Mouse (Mus musculus): ENCODE results near the gene Dhodh.

Dhodh gene

DNA sequence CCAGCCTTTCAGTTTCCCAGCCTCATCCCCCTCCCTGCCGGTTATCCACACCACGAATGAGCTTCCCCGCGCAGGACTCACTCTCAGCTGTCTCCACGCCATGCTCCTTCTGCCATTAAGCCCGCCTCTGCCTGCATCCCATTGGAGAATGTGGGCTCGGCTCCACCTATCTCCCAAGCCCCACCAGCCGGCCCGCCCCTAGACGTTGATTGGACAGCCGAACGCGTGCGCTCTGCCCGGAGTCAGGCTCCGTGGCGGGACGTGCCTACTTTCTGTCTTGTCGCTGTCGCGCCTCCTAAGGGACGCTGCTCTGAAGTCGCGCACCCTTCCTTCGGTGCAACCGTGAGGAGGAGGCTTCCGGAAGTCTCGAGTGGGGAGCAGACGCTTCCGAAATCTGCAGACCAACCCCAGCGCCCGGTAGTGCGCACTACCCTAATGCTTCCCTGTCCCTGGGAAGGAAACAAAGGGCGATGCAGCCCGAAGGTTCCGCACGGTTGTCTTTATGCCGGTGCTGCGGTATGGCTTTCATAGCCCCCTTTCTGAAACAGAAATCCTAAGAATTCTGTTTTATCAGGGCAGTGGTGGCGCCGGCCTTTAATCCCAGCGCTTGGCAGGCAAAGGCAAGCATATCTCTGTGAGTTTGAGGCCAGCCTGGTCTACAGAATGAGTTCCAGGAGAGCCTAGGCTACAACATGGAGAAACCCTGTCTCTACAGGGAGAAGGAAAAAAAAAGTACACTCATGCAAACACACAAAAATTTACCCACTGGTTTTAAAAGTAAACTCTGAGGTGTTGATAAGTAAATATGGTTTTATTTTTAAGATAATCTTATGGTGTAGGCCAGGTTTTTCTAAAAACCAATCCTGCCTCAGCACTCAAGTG lies at the start of gene Dhodh:
Gene Dhodh, minus strand, starts transcription at position 403 of the 882 bp plus-strand sequence.
- DNase-seq (ENCODE audit: low read depth, low spot score), result peak; percentile 96

GRCm38 (mm10) chr8:109656860-109657259 lies 48.4 kb upstream of the Dhodh start:
- DNase-seq (ENCODE audit: low read depth, low spot score), result no peak

- DNase-seq (ENCODE audit: low read depth, low spot score), result no peak
Observed at GRCm38 (mm10) chr8:109650801-109651200, 42.3 kb upstream of the Dhodh start.

DNA sequence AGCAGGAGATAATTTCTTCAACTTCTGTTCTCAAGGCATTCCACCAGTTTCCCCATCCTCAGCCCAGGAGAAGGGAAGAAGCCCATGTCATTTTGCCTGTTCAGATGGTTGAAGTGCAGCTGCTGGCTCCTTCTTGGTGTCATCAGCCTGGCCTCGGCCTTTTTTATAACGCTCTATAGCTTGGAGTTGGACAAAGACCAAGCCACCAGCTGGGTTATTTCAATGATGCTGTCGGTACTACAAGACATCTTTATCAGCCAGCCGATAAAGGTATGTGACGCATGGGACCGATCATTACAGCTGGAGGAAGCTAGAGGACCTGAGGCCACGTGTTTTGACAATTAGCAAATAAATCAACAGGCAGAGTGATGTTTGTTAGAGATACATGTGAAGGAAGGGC lies 40.0 kb upstream of the Dhodh start:
- no peak for DNase-seq (ENCODE audit: low read depth, low spot score)

DNA sequence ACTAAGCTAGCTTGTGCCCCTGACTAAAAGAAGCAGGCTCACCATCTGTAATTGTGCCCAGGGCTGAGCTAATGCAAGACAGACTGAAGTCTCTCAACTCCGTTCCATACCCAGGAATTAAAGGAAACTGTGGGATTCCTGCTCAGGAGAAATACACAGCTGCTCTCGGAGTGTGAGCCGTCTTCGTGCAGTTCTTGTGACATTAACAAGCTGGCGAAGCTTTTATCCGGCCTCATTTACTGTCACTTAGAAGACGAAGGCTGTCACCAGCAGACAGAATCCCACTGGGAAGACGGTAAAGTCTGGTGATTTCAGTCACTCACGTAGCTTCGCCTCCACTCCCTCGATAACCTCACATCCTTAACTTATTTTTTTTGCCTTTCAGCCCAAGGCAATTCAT lies 38.9 kb upstream of the Dhodh start:
- no peak for DNase-seq (ENCODE audit: low read depth, low spot score)

- no peak for DNase-seq (ENCODE audit: low read depth, low spot score)
Observed at GRCm38 (mm10) chr8:109641236-109641635, 32.8 kb upstream of the Dhodh start.

GRCm38 (mm10) chr8:109640410-109640809 lies 31.9 kb upstream of the Dhodh start:
- no peak for DNase-seq (ENCODE audit: low read depth, low spot score)

- DNase-seq (ENCODE audit: low read depth, low spot score), result peak; percentile 14
Observed at GRCm38 (mm10) chr8:109638851-109639250, 30.4 kb upstream of the Dhodh start.

DNA sequence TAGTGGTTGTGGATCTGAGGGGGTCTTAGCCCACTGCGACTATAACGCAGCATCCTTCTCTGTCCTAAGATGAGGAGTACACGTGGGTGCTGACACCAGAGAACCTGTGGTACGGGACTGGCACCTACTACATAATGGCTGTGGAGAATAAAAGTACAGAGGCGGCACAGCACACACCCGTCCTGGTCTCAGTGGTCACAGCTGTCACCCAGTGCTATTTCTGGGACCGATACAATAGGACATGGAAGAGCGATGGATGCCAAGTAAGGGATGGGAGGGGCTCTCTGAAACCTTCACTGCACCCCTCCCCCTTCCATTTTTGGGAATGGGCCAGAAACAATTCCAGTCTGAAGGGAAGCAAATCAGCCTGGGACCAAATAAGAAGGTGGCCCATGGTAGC lies 26.7 kb upstream of the Dhodh start:
- DNase-seq (ENCODE audit: low read depth, low spot score), result no peak

- DNase-seq (ENCODE audit: low read depth, low spot score), result no peak
Observed at GRCm38 (mm10) chr8:109632498-109632897, 24.0 kb upstream of the Dhodh start.

DNA sequence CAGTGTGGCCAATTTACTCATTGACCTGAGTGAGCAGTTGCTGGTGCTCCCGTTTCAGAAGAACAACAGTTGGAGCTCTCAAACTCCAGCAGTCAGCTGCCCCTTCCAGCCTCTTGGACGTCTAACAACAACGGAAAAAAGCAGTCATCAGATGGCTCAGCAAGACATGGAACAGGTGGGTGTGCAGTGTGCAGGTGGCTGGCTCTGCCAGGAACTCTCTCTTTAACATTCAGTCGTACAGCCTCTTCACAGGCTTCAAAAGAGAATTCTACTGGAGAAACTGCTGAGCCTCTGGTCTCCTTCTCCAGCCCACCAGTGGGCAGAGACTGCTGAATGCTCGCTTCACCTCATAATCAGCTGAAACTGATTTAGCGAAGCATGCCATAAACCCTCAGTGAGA lies 20.2 kb upstream of the Dhodh start:
- DNase-seq (ENCODE audit: low read depth, low spot score), result no peak

DNA sequence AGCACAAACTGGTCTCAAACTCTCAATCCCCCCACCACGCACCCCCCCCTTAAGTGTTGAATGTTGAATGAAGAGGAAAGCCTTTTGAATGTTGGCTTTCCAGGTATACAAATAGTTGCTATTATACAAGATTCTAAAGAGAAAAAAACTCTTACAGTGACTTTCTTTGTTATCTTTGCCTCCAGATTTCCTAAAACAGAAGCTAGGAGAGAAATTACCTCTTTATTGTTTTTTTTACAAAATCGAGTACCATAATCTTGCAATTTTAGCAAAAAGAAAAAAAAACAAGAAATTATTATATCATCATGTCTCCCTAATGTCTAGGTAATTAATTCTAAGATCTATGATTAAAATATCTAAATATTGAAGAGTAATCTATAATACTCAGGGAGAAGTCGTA lies 7.1 kb upstream of the Dhodh start:
- DNase-seq (ENCODE audit: low read depth, low spot score), result no peak

- no peak for DNase-seq (ENCODE audit: low read depth, low spot score)
Observed at GRCm38 (mm10) chr8:109614243-109615210, 6.1 kb upstream of the Dhodh start, which contains the start of gene Pkd1l3. Pkd1l3 (plus strand) TSS chr8:109614517.

- peak; percentile 9 for DNase-seq (ENCODE audit: low read depth, low spot score)
Observed at GRCm38 (mm10) chr8:109609153-109609502, 655 bp upstream of the Dhodh start.

DNA sequence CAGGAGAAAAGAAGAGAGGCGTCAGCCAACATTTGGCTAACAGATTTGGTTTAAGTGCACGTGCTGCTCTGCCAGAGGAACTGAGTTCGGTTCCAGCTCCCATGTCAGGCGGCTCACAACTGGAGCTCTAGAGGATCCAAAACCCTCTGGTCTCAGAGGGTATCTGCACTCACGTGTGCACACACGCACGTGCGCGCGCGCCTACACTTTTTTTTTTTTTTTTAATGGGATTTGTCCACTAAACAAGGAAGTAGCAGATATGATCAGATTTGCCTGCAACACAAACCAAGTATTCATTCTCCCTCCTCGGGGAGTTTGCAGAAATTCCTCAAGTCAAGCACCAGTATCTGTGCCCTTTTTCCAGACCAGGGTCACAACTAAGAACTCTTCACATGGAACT lies 823 bp downstream of the Dhodh start:
- DNase-seq (ENCODE audit: low read depth, low spot score), result peak; percentile 21

DNA sequence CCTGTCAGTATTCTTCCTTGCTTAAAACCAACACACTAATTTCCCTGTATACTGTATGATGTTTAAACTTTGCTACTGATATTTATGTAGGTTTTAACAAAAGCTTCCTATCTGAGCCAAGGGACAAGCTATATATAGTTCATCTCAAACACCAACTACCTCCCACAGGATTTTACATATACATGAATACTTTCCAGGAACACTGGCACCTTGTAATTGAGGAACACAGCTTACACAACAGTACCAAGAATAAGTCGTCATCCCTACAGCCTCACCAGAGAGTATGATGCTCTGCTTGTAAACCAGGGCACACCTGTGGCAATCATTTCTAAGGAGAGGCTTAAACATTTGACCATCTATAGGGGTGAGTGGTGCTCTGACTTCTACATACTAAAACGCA lies 1.7 kb downstream of the Dhodh start:
- no peak for DNase-seq (ENCODE audit: low read depth, low spot score)

DNA sequence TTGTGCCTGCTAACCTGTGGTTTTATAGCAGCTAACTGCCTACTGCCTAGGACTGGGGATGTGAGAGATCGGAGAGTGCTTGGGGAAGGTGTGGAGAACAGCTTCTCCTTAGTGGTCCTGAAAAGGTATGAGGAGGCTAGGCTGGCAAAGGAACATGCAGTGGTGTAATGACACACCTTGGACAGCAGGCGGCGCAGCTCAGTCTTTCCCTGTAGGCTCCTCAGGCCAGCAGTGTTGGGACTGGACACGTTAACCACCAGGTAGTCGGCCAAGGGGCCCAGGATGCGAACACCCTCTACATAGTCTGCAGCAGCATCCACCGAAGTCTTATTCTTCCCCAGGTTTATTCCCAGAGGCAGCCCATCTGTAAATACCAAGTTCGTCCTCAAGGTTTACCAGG lies 12.6 kb downstream of the Dhodh start:
- DNase-seq (ENCODE audit: low read depth, low spot score), result peak; percentile 63

- DNase-seq (ENCODE audit: low read depth, low spot score), result peak; percentile 11
Observed at GRCm38 (mm10) chr8:109593117-109593788, 15.2 kb downstream of the Dhodh start.

GRCm38 (mm10) chr8:109592164-109592563 lies 16.3 kb downstream of the Dhodh start:
- no peak for DNase-seq (ENCODE audit: low read depth, low spot score)

- no peak for DNase-seq (ENCODE audit: low read depth, low spot score)
Observed at GRCm38 (mm10) chr8:109591367-109591766, 17.1 kb downstream of the Dhodh start.

DNA sequence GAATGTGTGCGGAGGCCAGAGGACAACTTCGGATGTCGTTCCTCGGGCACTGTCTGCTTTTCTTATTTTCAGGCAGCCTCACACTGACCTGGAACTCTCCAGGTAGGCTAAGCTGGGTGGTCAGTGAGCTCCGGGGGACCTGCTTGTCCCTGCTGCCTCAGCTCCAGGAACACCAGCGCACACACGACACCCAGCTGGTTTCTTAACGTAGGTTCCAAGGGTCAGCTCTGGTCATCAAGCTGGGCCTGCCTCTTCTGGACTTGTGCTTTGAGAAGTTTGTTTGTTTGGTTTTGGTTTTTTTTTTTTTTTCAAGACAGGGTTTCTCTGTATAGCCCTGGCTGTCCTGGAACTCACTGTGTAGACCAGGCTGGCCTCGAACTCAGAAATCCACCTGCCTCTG lies 17.6 kb downstream of the Dhodh start:
- no peak for DNase-seq (ENCODE audit: low read depth, low spot score)

DNA sequence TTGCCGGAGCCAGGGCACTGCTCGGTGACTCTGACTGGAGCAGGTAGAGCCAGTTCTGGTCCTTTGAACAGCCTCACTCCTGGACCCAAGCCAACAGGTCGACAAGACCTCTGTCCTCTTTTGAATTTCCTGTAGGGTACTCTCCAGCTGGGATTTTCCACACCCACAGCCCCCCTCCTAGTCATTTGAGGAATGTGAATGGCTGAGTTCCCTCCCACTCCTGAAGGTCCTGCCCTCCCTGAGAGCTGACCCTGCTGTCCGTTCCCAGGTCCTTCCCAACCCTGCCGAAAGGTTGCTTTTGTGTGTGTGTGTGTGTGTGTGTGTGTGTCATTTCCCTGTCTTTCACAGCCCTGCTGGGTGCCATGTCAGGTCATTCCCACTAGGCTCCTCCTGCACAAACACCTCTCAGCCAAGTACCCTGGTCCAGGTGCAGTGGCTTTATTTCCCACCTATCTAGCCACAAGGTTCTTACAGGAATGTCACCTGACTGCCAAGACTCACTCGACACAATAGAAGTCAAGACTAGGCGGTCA lies 21.4 kb downstream of the Dhodh start:
- DNase-seq (ENCODE audit: low read depth, low spot score), result peak; percentile 8
